Mouse (Mus musculus): ENCODE data around the gene Agfg1.
"Not testable (repeated sequence)": the region's sequence is repeated elsewhere in the genome, so short reads cannot be mapped to it uniquely, and the experiment has no call there.

The Agfg1 gene

GRCm38 (mm10) chr1:82905886-82906285 is 66.6 kb downstream of the Agfg1 start:
- no peak for DNase-seq (ENCODE audit: low spot score)

DNA sequence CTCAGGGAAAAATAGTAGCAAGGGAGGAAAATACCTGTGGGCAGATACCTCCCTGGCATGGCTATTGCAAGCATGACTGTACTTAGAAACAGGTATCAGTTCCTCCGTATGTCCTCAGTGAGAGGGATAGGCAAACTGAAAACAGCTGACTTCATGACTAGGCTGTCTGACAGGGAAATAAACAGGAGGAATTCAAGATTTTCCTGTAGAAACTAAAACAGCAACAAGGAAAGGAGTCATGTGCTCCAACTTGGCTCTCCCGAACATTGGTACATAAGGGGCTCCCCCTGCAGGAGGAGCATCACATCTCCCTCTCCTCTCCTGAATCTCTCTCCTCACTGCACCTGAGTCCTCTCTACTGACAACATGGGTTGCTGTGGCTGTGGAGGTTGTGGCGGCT is 73.7 kb downstream of the Agfg1 start, which contains the start of gene A030005L19Rik:
Gene A030005L19Rik, plus strand, starts transcription at position 301 of the 400 bp plus-strand sequence.
- no peak for DNase-seq (ENCODE audit: low spot score)

- not testable (repeated sequence) for DNase-seq (ENCODE audit: low spot score)
Measured at GRCm38 (mm10) chr1:82913434-82913833, 74.2 kb downstream of the Agfg1 start.

GRCm38 (mm10) chr1:82924650-82925049 is 85.4 kb downstream of the Agfg1 start, which contains the start of gene A030014E15Rik:
A030014E15Rik (plus strand) TSS chr1:82924917.
- DNase-seq (ENCODE audit: low spot score), result no peak

DNA sequence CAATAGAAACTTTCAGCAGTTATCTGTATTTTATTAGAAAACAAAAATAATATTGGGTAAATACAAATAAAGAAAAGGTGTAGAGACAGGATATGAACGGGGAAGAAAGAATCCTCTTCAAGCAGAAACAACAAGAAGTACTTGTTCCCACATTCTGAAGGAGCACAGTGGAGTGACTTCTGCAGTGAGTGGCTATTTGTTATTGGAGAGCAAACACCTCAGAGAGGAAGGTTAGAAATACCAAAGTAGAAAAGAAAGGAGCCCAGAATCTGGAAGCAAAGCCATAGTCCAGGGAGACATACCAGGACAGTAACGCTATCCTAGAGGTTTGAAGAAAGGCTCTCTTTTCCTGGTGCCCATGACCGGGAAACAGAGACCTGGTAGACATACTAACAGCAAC is 91.3 kb downstream of the Agfg1 start:
- DNase-seq (ENCODE audit: low spot score), result not testable (repeated sequence)

DNA sequence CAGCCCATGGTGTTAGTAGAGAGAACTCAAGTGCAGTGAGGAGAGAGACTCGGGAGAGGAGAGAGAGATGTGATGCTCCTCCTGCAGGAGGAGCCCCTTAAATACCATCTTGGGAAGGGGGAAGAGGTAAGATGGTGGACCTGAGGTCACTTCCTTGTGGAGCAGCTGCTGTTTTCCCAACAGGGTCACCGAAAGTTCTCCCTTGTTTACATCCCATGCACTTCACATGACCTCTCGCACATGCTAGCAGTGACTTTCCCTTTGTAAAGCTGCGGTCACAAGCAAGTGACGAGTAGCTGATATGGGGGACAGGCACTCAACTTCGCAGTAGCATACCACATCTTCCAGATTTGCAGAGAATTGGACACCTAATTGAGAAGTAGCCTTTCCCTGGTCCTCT is 92.0 kb downstream of the Agfg1 start, which contains the start of gene Gm6217:
Gene Gm6217, minus strand, starts transcription at position 74 of the 400 bp plus-strand sequence.
- not testable (repeated sequence) for DNase-seq (ENCODE audit: low spot score)

GRCm38 (mm10) chr1:82938666-82939065 is 99.4 kb downstream of the Agfg1 start:
- DNase-seq (ENCODE audit: low spot score), result no peak

DNA sequence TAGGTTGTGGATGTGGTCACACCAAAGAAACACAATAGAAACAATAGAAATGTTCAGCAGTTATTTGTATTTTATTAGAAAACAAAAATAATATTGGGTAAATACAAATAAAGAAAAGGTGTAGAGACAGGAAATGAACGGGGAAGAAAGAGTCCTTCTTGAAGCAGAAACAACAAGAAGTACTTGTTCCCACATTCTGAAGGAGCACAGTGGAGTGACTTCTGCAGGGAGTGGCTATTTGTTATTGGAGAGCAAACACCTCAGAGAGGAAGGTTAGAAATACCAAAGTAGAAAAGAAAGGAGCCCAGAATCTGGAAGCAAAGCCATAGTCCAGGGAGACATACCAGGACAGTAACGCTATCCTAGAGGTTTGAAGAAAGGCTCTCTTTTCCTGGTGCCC is 103.2 kb downstream of the Agfg1 start:
- not testable (repeated sequence) for DNase-seq (ENCODE audit: low spot score)

GRCm38 (mm10) chr1:82943295-82943694 is 104.0 kb downstream of the Agfg1 start, which contains the start of gene A030003K21Rik:
A030003K21Rik (minus strand) TSS chr1:82943388.
- DNase-seq (ENCODE audit: low spot score), result not testable (repeated sequence)

DNA sequence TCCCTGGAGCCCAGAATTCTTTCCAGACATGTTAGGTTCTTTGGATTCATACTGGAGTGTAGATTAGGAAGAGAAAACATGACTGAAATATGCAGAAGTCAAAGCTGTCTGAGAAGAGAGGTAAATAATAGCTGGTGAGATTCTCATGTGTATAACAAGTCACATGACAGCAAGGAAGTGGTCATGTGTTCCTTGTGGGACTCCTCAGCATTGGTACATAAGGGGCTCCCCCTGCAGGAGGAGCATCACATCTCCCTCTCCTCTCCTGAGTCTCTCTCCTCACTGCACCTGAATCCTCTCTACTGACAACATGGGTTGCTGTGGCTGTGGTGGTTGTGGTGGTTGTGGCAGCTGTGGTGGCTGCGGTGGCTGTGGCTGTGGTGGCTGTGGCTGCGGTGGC is 106.7 kb downstream of the Agfg1 start:
- DNase-seq (ENCODE audit: low spot score), result not testable (repeated sequence)

GRCm38 (mm10) chr1:82948601-82949000 is 109.3 kb downstream of the Agfg1 start:
- DNase-seq (ENCODE audit: low spot score), result no peak

All from urinary bladder, postnatal 10 days (tissue).